ENCODE assay signal across 14 mouse cellular contexts in genomic region chr9:120989806-120990700, GRCm38 (mm10).
DNase-seq lines count a peak whose midpoint lies in the region; ATAC-seq lines count a peak whose summit lies in the region.
"Had no signal": no experiment of that assay in that cellular context is flagged by ENCODE, and none has a peak within 500 bp of the region (broad histone marks: within the 10 kb centered on the region; RNA-seq: fewer than 3 reads in every experiment).

No protein-coding gene starts in this region.

- H3K4me1 ChIP-seq in heart, embryonic 11.5 days (ENCODE audit: control insufficient read depth, insufficient read depth, low read length) = peaks cover 24% of the 10 kb centered on the region
- H3K4me1 ChIP-seq in forebrain, embryonic 11.5 days (replicated peaks; ENCODE audit: control insufficient read depth, insufficient read depth, low read length) = peaks cover 11% of the 10 kb centered on the region; the same call in 1 of the 2 replicates
- peaks cover 62% of the 10 kb centered on the region for H3K4me1 ChIP-seq in embryonic facial prominence, embryonic 10.5 days

- no peak overlapping the region for H3K9ac ChIP-seq in heart, embryonic 11.5 days (ENCODE audit: low read depth, low read length)
- H3K9ac ChIP-seq in forebrain, embryonic 11.5 days (ENCODE audit: low read length) = no peak overlapping the region
- H3K9ac ChIP-seq: limb, embryonic 12.5 days had no signal

- no peaks in the 10 kb centered on the region for H3K9me3 ChIP-seq in heart, embryonic 11.5 days (replicated peaks; ENCODE audit: control insufficient read depth, low read length)
- no peaks in the 10 kb centered on the region for H3K9me3 ChIP-seq in forebrain, embryonic 11.5 days (ENCODE audit: control insufficient read depth, low read length)
- no peaks in the 10 kb centered on the region for H3K9me3 ChIP-seq in embryonic facial prominence, embryonic 10.5 days
- H3K9me3 ChIP-seq: G1E; limb, embryonic 12.5 days had no signal

- H3K36me3 ChIP-seq in heart, embryonic 11.5 days (ENCODE audit: control insufficient read depth, insufficient read depth, low read length) = no peaks in the 10 kb centered on the region
- H3K36me3 ChIP-seq in forebrain, embryonic 11.5 days (ENCODE audit: control insufficient read depth, insufficient read depth, low read length) = no peaks in the 10 kb centered on the region
- H3K36me3 ChIP-seq in embryonic facial prominence, embryonic 10.5 days (replicated peaks) = peaks cover 10% of the 10 kb centered on the region; the same call in 1 of the 2 replicates
- H3K36me3 ChIP-seq: G1E; limb, embryonic 12.5 days had no signal

- H3K4me3 ChIP-seq in heart, embryonic 11.5 days (ENCODE audit: low read depth, low read length) = no peak overlapping the region
- H3K4me3 ChIP-seq in forebrain, embryonic 11.5 days (ENCODE audit: low read depth, low read length) = no peak overlapping the region
- H3K4me3 ChIP-seq in embryonic facial prominence, embryonic 10.5 days = no peak overlapping the region
- H3K4me3 ChIP-seq: limb, embryonic 12.5 days had no signal

- 73% methylated on average over 15 of the region's 15 CpGs for WGBS in heart, embryonic 11.5 days (ENCODE audit: insufficient replicate concordance)
- WGBS in forebrain, embryonic 11.5 days = 39% methylated on average over 15 of the region's 15 CpGs
- 71% methylated on average over 15 of the region's 15 CpGs for WGBS in embryonic facial prominence, embryonic 10.5 days

- no peak for ATAC-seq in heart, embryonic 11.5 days (replicated peaks; ENCODE audit: insufficient number of reproducible peaks, low FRiP score, low TSS enrichment)
- 0 out of 2 replicates have a peak, but pooled peaks have one; percentile 54 for ATAC-seq in forebrain, embryonic 11.5 days (replicated peaks; ENCODE audit: low FRiP score)
- ATAC-seq: activated CD4-positive, CD25-positive, alpha-beta regulatory T cell, adult 4 months had no signal

- no peaks in the 10 kb centered on the region for H3K27me3 ChIP-seq in heart, embryonic 11.5 days (ENCODE audit: control insufficient read depth, insufficient read depth, low read length)
- no peaks in the 10 kb centered on the region for H3K27me3 ChIP-seq in forebrain, embryonic 11.5 days (ENCODE audit: control insufficient read depth, insufficient read depth, low read length)
- no peaks in the 10 kb centered on the region for H3K27me3 ChIP-seq in embryonic facial prominence, embryonic 10.5 days (replicated peaks; ENCODE audit: low read depth, poor library complexity, severe bottlenecking)

- peak; percentile 35 for DNase-seq in heart, postnatal 4 days
- DNase-seq in left cerebral cortex, postnatal 4 days = peak; percentile 25
- no peak for DNase-seq in left cerebral cortex, adult 9 months (ENCODE audit: low spot score in 2 of 2)
- DNase-seq in forebrain, embryonic 11.5 days (ENCODE audit: low spot score) = no peak
- DNase-seq in lung, postnatal 4 days = peak; percentile 31 to 60
- DNase-seq in embryonic facial prominence, embryonic 10.5 days (ENCODE audit: low spot score) = no peak
- no peak for DNase-seq in spleen, postnatal 36 days (ENCODE audit: low spot score in 2 of 2)
- DNase-seq: B cell, adult 2 months; cerebellum, adult 2 months; spleen, adult 18-20 months had no signal

- H3K27ac ChIP-seq in heart, embryonic 11.5 days (ENCODE audit: low read depth, low read length) = no peak overlapping the region
- no peak overlapping the region for H3K27ac ChIP-seq in forebrain, embryonic 11.5 days (ENCODE audit: low read depth, low read length)
- H3K27ac ChIP-seq in embryonic facial prominence, embryonic 10.5 days (replicated peaks) = no peak overlapping the region
- H3K27ac ChIP-seq: limb, embryonic 12.5 days had no signal

- intact Hi-C loops in left cerebral cortex, postnatal 4 days (cut with DNase I) = no loop called here

- no peak overlapping the region for H3K4me2 ChIP-seq in heart, embryonic 11.5 days
- H3K4me2 ChIP-seq in forebrain, embryonic 11.5 days (ENCODE audit: low read depth, low read length, severe bottlenecking) = no peak overlapping the region
- H3K4me2 ChIP-seq: limb, embryonic 12.5 days had no signal

Comparison
In these comparisons a context has a peak if more than half of its experiments do, and no peak if none do; other contexts are left out.
1. DNase-seq: peak in heart, postnatal 4 days (single experiment), left cerebral cortex, postnatal 4 days (single experiment) and lung, postnatal 4 days (2 of 2); none in left cerebral cortex, adult 9 months (0 of 2), forebrain, embryonic 11.5 days (single experiment), embryonic facial prominence, embryonic 10.5 days (single experiment) and spleen, postnatal 36 days (0 of 2).